Mouse (Mus musculus) gastrocnemius, postnatal 4 days (tissue): ENCODE measurements at regions not wholly inside any gene's neighbourhood (a gene's known extent, or its start where the extent isn't known, plus 50 kb on each side); places are given as distances from the start of the nearest gene placed in this dataset.

Experiments used
- DNase-seq, 2 experiments: peaks; one replicate each; pipeline ENCODE4 v3.0.0; 2021 to 2022; ENCODE audit warnings: low spot score in 2 of 2, mixed read lengths in 2 of 2

DNA sequence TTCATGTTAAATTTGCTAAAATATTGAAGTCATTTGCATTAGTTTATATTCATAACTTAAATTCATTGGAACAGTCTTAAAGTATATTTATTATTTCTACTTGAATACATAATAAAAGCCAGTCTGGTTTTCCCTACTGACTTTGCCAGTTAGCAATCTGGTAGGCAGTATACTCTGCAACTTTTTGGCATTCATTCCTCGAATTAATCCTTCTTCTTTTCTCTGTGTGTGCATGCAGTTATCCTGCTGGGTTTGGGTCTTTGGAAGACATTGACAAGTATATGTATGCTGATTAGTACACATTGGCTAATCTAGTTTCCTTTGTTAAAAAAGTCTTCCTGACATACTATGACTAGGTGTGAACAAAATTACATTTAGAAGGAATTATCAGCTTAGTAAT lies 336.1 kb upstream of the Alcam start:
- no peak for DNase-seq

DNA sequence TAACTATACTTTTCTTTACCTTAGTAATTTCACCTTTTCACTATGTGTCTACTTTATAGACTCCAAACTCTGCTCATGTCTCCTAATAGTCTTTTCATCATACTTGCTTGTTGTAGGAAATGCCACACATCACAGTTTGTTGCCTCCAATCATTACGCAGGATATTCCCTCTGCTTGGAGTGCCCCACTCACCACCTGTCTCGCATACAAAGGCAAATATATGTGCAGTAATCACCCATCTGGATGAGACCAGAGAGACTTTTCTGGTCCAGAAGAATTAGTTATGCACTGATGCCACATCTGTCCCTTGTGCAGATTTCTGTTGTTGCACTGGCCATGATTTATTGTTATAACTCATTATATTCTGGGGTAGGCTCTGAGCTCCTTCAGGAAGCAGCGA lies 293.9 kb upstream of the Alcam start:
- no peak for DNase-seq

DNA sequence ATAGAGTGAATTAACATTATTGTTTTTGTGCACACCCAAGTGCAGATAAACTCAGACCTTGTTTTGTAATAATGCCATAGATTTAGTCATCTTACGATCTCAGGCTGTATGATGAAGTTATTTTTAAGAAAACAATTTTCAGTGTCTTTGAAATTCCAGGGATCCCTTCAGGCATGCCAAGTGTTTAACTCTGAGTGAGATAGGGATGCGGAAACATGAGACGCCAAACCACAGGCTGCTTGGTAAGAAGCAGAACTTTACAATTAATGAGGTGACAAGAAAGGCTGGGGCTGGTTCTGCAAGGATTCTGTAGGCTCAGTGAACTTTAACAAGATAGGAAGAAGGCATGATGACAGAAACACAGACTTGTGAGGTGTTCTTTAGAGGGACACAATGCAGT lies 292.3 kb upstream of the Alcam start:
- no peak for DNase-seq

GRCm38 (mm10) chr16:52744720-52745119 lies 290.8 kb upstream of the Alcam start:
- no peak for DNase-seq

GRCm38 (mm10) chr16:52742166-52742565 lies 288.3 kb upstream of the Alcam start:
- DNase-seq: no peak

GRCm38 (mm10) chr16:52726120-52726844 lies 272.4 kb upstream of the Alcam start:
- no peak for DNase-seq

DNA sequence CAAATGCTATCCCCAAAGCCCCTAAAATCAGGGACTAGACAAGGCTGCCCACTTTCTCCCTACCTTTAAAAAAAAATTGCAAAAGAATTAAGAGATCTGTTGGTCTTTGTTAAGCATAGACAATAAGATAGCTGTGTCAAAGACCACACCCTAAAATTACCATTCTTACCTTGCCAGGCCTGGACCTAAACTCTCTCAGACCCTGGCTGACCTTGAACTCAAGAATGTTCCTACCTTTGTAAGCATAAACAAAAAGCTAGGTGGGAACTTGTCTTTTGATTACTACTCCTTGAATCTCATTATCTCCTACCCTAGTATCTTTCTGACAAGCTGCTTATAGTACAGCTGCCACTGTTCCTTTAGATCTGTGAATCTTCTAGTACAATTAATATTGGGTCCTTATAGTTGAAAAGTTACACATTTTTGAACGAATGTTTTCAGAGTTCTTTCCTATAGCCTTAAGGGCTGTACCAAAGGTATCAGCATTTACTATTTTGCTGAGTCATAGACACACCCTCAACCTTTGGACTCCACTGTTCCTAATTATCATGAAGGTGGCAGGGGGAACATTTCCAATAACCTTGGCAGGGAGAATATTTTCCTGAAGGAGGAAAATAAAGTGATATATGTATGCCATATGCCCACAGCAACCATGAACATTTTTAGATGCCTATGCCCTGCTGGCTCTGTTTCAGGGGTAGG lies 264.5 kb upstream of the Alcam start:
- DNase-seq: no peak

DNA sequence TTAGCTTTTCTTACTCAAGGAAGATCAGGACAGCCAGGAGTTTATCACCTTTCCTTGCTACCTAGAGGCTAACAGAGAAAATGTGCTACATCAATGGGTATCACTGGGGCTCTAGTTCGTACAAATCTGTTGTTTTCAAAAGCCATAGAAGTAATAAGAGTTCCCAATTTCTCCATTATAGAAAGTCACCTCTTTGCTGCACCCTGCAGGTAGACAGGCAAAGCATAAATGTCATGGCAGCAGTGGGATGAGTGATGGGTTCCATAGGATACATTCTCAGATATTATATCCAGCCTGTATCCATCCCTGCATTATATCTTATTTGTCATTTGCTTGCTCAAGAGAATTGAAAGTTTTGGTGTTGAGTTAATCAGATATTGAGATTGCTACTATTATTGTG lies 236.4 kb upstream of the Alcam start:
- no peak for DNase-seq

DNA sequence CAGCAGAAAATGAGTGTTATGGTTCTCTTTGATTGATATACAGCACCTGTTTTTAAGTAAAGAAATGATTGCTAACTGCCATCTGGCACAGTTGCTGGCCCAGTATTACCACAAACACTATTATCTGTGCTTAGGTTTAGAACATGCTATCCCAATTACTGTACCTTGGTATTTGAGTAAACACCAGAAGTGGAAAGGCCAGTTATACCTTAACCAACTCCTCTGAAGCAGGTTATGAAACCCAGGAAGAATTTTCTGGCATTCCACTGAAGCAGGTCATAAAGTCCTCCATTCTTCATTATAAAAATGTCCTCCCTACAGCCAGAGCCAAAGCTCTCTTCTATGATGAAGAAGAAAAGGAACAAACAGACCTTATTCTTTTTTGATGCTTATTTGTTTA lies 201.0 kb upstream of the Alcam start:
- no peak for DNase-seq
